Mouse (Mus musculus) NIH3T3 (cell line): ENCODE data around the gene Plod2.

Experiments
- DNase-seq: peaks from one replicate; pipeline ENCODE4 v3.0.0-alpha.2; 2012; ENCODE audit warnings: low read depth

The Plod2 gene

DNA sequence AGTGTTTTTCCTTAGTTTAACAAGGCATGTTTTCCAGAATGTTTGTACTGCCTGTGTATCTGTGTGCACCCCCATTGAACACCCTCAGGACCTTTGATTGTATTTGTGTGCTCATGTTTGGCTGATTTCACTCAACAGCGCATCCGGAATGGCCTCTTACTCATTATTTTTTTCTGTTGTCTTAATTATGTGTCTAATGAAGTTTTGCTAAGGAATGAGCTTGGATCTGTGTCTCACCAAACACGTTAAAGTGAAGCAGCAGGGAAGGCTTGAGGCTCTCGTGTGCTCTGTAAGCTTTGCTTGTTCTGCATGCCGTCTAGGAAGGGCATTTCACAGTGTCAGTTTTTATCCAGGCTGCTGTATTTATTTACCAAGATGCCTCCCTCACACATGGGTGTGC, 59.5 kb downstream of the Plod2 start:
- no peak for DNase-seq

- no peak for DNase-seq
Measured at GRCm38 (mm10) chr9:92603541-92603940, 61.5 kb downstream of the Plod2 start.

DNA sequence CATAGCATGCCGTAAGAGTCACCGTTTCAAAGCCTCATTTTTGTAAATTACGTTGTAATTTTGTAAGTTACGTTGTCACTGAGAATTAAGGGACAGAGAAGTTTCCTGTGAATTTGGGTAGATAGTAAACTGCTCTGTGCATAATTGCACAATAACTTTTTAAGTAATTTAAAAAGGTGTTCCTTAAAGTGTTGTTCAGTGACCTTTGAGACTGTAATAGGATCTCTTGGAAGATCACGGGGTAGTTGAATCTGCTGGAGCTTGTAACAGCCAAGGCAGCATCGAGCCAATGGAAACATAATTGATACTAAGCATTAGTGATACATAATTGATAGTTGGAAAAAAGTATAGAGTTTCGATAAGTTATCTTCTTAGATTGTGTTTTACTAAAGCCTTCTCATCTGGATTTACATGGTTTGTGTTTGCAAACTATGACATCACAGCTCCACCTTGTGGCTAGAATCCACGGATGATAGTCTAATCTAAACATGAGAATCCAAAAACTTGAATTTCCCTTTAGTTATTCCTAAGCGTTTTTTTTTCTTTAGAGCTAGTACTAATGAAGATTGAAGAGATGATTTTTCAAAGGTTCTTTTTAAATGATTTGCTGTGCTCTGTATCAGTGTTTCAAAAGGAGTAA, 68.7 kb downstream of the Plod2 start:
- peak; percentile 80 for DNase-seq

- no peak for DNase-seq
Measured at GRCm38 (mm10) chr9:92612641-92613040, 70.6 kb downstream of the Plod2 start.

DNA sequence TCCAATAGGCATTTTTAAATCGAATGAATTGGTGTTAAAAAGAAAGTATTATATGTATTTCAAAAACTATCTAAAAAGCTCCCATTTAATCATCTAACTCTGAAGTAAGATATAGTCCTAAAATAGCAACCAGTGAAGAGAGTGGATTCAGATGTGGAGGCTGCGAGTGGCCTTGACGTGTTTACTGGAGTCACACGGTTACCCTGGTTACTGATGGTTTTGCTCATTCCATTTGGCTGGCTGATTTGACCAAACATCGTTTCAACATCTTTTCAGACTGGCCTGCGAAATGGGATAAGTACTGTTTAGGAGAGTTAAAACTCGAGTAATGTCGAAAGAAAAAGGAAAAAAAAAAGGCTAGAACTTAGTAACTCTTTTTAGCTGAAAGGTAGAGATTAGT, 71.2 kb downstream of the Plod2 start:
- peak; percentile 68 for DNase-seq

DNA sequence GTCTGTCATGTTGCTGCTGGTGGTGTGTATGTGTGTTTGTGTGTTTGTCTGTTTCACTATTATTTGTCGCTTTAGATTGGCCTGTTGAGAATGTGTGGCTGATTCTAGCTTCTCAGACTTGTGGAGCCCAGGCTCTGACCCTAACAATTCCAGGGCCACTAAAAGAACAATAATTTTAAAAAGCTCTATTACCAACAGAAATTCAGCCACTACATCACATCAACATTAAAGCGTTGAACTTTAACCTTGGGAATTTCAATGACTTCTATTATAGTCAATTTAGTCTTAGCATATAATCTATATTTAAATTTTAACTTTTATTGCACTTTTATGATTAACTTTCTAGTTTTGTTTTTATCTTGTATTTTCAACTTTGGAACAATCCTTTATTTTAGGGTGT, 74.4 kb downstream of the Plod2 start:
- DNase-seq = no peak

GRCm38 (mm10) chr9:92617376-92617775, 75.4 kb downstream of the Plod2 start:
- DNase-seq = no peak

- DNase-seq = no peak
Measured at GRCm38 (mm10) chr9:92620088-92620487, 78.1 kb downstream of the Plod2 start.

DNA sequence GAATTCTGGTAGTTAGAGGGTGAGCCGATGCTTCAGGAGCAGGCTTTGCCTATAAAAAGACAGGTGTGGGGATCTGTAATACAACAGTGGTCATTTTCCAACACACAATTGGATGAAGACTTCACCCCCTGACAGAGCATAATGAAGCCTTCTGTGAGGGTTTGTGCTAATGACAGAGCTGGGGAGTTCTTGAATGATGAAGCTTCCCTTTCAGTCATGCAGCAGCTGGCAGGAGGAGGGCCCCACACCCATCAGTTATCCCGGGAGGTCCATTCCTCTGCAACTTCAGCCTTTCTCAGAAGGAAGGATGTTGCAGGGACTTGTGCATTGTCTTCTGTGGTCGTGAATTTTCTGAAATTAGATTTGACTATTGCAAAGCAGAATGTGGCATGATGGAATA, 79.2 kb downstream of the Plod2 start:
- DNase-seq = peak; percentile 3

DNA sequence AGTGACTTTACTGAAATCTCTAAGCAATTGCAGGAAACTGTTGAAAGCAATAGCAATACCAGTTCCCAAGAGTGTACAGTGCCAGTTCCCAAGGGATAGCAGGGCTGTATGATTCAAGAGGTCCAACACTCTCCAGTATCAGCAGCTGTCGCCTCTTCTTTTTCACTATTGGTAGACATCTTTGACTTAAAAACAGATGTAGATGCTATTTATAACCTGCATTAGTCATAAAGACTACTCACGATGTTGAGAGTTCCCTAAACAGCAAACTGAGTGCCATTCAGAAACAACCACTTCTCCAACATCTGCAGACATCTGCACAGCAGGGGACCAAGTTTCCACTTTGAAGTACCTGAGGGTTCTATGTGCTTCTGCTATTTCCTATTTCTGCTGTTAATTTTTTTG, 79.9 kb downstream of the Plod2 start:
- DNase-seq = peak; percentile 63

DNA sequence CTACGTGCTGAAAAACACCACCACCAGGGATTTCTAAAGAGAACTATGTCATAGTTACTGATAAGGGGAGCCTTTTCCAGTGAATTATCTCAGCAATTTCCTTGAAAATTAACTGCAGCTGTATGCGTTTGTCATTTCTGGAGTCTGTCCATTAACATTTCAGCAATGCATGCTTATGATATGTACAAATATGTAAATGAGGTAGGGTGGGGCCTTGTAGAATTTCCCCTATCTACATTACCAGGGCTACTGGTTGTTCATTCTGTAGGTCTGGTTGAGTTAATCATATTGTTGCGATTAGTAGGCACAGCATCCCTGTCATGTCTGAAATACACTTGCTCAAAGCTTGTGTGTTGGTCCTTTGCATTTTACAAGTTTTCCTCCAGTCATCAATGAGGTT, 92.8 kb downstream of the Plod2 start:
- no peak for DNase-seq

DNA sequence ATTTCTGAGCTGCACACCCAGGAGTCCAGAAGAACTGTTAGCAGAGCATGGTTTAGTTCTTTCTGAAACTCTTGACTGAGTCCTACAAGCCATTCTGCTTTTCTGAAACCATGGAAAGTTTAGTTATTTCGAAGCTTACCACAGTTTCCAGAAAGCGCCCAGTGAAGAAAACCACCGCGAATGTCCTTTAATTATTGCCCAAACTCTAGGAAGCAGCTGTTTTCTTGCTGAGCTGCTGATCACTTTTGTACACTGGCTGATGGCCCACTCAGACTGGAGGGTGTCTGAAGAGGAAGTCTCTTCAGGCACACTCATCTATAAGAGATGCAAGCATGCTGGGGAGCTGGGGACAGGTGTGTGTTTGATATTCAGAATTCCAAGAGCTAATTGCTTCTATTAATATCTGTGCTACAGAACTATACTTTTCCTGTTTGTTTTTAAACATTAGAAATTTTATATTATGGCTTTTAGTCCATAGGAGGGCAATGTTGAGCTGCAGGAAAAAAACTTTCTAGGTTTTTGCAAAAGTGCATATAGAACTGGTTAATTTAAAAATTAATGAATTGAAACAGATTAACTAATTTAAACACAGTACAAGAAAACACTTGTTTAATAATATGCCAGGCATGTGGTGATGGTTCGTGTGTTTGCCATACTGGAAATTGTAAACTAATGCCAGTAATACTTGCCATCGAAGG, 97.3 kb downstream of the Plod2 start:
- no peak for DNase-seq

DNA sequence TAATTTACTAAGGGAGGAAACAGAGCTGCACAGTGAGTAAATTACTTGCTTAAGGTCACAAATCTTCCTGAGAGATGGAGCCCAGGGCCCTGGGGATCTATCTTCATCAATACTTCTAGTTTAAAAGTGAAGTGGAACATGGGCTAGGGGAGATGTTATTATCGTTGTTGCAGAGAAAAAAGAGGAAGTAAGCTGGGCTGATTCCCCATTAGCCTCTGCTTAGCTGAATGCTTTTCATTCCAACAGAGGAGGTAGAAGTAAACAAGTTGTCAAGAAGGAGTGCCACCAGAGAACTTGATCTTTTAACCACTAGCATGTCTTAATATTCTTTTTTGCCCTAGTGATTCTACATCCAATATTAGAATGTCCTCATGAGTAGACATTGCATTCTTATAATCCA, 99.7 kb downstream of the Plod2 start:
- no peak for DNase-seq
